Mouse (Mus musculus) c-Kit-positive CD71-negative TER-119-negative erythroid progenitor cells, embryonic 14.5 days (primary cell): ENCODE measurements around the gene Slc24a2.

Experiments
- DNase-seq: peaks from one replicate; pipeline ENCODE4 v3.0.0-alpha.2; 2013; ENCODE audit warnings: low read depth

Gene Slc24a2

DNA sequence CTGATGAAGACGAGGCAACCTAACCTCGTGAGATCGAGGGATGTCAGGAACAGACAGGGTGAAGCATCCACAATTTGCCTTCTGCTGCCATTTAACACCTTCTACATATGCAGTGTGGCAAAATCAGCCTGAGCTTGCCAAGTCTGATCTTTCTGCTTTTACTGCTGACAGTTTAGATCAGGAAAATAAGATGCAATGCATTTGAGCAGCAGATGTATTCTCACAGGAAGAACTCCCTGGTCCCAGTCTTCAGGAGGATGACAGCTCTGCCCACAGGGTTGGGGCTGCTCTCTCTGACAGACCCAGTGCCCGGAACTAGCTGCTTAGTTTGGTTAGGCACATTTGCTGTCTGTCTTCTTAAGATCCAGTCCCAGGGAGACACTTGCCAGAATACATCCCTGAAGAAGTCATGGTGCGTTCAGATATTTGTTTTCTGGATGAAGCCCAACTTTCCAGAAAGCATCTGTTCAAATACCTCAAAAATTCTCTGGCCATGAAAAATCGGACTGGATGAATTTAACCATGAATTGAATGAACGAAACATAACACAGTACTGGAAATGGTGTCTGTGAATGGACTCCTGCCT, 188.8 kb downstream of the Slc24a2 start:
- no peak for DNase-seq

GRCm38 (mm10) chr4:87037592-87037991, 192.7 kb downstream of the Slc24a2 start:
- no peak for DNase-seq

DNA sequence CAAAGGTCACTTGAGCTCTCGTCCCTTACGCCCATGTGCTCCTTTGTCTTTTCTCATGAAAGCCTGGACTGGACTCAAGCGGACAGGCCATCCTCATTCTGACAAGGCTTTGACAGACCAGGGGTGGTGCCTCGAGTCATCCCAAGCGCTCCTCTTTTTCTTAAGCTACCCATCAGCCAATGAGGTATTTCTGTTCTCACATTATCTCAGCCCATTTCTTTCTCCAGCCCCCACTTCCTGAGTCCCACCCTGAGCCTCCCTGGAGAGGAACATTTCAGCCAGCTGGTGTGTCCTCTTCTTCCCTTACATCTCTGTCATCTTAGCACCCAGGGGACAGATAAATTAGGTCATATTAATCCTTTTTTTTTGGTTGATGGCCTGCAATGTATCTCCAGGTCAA, 193.8 kb downstream of the Slc24a2 start:
- no peak for DNase-seq

GRCm38 (mm10) chr4:87035701-87036100, 194.6 kb downstream of the Slc24a2 start:
- no peak for DNase-seq

DNA sequence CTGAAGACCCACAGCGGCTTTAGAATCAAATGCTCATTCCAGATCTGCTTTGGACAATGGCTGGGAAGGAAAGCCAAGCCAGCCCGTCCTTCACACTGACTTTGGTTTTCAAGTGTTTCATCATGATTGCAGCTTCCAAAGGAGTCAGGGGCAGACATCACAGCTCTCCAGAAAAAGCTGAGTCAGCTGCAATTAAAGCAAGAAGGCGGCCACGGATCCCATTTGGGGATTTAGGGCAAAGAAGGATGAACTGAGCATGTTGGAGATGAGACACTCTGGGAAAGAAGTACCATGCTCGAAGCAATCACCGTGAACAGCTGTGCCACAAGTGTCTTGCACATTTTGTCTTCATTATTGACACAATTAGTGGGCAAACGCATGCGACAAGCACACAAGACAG, 197.6 kb downstream of the Slc24a2 start:
- no peak for DNase-seq

- DNase-seq, result no peak
Measured at GRCm38 (mm10) chr4:87031076-87031475, 199.2 kb downstream of the Slc24a2 start.

DNA sequence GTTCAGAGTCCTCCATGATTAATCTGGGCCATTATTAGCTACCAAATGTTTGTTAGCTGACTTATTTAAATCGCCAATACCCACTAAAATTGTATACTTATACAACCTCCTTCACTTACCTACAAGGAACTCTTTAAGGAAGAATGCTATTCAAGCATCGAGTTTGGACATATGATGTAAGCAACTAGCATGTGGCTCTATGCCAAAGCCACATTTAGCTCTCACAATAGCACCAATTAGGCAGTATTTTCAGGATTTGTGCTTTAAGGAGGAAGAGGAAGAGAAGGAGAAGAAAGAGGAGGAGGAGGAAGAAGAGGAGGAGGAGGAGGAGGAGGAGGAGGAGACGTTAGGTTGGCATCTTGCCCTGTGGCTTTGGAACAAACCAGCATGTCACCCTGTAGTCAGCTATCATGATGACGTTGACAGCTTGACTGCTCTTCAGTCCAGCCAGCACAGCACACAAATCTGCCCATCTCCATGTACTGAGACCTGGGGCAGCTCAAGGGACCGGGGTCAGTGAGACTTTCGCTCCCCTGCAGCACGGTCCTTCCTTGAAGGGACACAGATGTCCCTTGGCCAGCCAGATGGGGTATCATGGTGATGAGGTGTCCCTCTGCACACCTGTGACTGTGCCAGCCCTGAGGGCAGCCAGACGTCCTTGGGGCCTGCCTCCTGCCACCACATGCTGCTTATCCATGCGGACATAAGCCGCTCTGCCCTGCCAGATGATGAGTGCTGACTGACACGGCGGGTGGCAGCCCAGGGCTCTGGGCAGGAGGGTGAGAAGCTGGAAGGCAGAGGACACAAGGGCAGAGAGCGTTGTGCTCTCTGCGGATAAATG, 203.7 kb downstream of the Slc24a2 start:
- no peak for DNase-seq

DNA sequence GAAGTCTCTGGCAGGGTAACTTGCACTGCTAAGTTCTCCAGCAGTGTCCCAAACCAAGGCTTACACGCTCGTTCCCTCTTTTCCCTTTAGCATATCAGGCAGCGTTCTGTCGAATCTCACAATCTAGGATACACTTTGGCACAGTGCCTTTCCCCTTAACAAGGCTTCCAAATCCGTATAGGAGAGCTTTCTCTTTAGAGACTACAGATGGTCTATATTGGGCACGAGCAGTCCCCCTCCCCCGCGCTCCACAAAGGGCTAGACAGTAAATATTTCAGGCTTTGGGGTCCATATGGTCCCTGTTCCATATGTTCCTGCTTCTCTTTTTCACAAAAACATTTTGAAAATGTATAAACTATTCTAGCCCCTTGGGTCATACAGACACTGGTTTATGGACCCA, 205.7 kb downstream of the Slc24a2 start:
- DNase-seq, result no peak

DNA sequence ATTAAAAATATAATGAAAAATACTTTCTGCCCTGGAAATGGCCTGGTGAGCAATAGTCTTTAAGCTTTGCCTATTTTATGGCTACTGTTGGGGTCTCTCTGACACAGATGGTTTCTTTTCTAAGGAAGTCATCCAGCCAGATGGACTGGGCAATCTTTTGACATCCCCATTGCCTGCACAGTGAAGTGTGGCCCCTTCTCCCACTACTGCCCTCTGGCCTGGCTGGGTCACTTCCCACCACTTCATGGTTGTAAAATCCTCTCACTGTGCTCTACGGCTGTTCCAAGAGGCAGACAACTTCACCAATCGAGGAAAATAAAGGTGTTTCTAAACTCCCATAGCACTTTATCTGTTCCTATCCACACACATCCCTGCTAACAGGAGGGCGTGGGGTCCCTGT, 208.7 kb downstream of the Slc24a2 start:
- no peak for DNase-seq

GRCm38 (mm10) chr4:87019486-87020105, 210.7 kb downstream of the Slc24a2 start:
- no peak for DNase-seq

DNA sequence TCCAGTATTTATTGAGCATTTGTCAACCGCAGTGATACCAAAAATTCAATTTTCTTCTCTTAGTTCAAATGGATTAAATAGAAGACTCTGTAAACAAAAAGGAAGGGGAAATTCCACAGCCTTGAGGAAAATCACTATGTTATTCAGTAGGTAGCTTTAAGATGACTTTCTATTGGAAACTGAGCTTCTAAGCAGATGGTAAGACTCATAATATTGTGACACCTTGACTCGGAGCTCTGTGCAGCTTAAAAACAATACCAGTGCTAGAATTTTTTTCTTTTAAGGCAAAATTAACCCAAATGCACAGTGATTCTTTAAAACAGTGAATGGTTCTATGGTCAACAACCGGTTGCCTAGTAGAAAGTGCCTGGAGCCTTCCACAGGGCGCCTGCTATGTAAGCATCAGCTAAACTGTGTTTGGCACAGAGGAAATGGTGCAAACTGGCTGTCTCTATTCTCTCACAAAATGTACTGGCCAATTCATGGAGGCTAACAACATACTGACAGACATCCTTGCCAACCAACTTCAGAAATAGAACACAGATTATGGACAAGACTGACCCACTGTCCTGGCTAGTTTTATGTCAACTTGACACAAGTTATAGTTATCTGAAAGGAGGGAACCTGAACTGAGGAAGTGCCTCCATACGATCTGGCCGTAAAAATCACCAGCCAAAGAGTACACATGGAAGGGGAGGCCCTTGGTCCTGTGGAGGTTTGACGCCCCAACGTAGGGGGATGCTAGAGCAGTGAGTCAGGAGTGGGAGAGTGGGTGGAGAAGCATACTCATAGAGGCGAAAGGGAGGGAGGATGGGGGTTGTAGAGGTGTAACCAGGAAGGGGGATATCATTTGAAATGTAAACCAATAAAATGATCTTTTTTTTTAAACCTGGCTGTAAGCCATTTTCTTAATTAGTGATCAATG, 211.9 kb downstream of the Slc24a2 start:
- no peak for DNase-seq

DNA sequence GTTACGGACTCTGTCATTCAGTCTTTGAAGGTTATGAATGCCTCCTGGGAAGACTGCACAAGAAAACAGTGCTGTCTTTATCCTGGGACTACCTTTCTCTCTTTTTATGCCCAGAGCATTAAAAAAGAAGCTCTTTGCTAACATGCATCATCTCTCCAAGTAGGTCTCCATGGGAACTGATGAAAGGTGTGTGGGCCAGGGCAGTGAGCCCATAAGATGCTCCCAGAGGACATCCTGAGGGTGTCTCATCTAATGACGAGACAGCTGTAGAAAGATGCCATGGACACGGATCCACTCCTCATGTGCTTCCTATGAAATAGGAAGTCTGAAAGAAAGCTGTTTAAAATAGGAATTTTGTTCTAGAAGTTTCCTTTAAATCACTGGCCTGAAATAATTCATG, 212.8 kb downstream of the Slc24a2 start:
- no peak for DNase-seq

- DNase-seq, result no peak
Measured at GRCm38 (mm10) chr4:87015746-87016145, 214.5 kb downstream of the Slc24a2 start.

GRCm38 (mm10) chr4:87013721-87014620, 216.3 kb downstream of the Slc24a2 start:
- DNase-seq, result no peak

GRCm38 (mm10) chr4:86992470-86992869, 237.8 kb downstream of the Slc24a2 start:
- DNase-seq, result no peak

DNA sequence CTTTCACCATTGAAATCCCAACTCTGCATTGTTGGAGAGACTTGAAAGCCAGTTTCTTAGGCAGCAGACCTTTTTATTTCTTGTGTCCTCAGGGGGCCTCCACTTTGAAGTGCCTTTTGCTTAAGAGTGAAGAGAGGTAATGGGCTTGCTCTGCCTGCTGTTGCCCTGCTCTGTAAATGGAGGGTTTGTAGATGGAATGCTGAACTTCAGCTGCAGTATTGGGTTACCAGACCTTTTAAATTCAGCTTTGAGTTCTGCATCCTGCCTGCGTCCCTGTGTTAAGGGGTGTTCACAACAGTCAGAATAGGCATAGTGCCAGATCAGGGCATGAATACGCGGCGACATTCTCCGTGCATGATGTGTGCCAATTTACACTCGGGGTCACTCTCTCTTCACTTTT, 241.0 kb downstream of the Slc24a2 start:
- DNase-seq, result no peak

DNA sequence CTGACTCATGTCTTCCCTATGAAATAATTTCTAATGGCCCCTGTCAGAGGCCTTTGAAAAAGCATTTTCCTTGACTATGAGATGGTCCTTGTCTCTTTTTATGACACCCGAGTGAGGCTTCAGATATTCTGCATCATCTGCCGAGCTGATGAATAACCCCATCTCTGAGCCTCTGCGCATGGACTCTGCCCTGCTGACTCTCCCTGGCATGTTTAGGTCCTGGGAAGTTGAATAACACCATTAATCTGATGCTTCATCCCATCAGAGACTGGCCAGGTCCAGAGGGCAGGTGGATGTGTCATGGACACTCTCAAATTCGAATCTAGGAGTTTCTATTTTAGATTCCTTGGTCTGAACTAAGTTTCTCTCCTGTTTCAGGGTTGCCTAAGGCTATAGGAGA, 242.4 kb downstream of the Slc24a2 start:
- no peak for DNase-seq

DNA sequence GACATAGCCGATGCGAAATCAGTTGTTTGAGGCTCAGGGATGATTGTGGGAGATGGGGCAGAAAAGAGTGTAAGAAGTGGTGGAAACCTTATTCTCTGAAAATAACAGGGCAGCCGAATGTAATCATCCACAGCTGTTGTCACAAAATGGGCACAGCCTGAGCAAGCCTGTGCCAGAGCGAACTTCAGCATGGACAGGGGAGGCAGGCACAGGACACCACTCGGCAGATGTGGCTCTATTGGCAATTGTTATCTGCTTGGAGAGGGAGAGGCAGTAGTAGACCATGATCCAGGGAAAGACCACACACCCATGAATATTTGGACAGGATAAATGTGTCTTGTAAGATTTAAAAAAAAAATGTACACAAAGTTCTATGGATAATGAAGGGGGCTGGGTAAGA, 253.0 kb downstream of the Slc24a2 start:
- no peak for DNase-seq

- peak; percentile 24 for DNase-seq
Measured at GRCm38 (mm10) chr4:86957576-86958411, 272.5 kb downstream of the Slc24a2 start.

GRCm38 (mm10) chr4:86955448-86955847, 274.8 kb downstream of the Slc24a2 start:
- DNase-seq, result no peak
